Mouse (Mus musculus): ENCODE measurements at regions not wholly inside any gene's neighbourhood (a gene's known extent, or its start where the extent isn't known, plus 50 kb on each side); places are given as distances from the start of the nearest gene placed in this dataset.

GRCm38 (mm10) chr2:95575882-95576281 is 742.1 kb upstream of the Lrrc4c start:
- no peaks in the 10 kb centered on the region for H3K9me3 ChIP-seq (replicated peaks)
- no peak for DNase-seq (ENCODE audit: low spot score)
- H3K4me3 ChIP-seq: no peak overlapping the region
- no peaks in the 10 kb centered on the region for H3K4me1 ChIP-seq
- H3K36me3 ChIP-seq: no peaks in the 10 kb centered on the region
- H3K27me3 ChIP-seq (ENCODE audit: low read depth, poor library complexity, severe bottlenecking): no peaks in the 10 kb centered on the region
- WGBS: 93% methylated on average over 3 of the region's 3 CpGs
- no peak overlapping the region for H3K27ac ChIP-seq

DNA sequence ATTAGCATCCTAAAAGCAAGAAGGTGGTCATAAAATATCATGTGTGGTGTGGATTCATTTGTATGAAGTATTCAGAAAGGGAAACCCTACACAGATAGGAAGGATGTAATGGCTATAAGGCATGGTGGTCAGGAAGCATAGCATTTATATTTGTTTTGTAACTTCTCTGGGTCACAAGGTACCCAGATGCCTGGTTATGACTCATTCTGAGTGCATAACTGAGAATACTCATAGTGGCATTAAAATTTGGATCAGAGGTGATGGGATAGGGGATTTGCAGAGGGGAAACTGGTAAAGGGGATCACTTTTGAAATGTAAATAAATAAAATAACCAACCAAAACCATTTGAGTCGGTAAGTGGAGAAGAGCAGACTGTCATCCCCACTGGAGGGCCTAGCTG is 738.8 kb upstream of the Lrrc4c start:
- Histone ChIP-seq H3K4me1 (no peaks in the 10 kb centered on the region), H3K4me3 (no peak overlapping the region), H3K36me3 (no peaks in the 10 kb centered on the region), H3K27me3 (ENCODE audit: low read depth, poor library complexity, severe bottlenecking) (no peaks in the 10 kb centered on the region), H3K9me3 (replicated peaks) (no peaks in the 10 kb centered on the region), H3K27ac (no peak overlapping the region)
- DNase-seq (ENCODE audit: low spot score): no peak
- 90% methylated on average over 1 of the region's 1 CpGs for WGBS

- no peaks in the 10 kb centered on the region for H3K4me1 ChIP-seq
- H3K4me3 ChIP-seq: no peak overlapping the region
- H3K9me3 ChIP-seq (replicated peaks): no peaks in the 10 kb centered on the region
- DNase-seq (ENCODE audit: low spot score): no peak
- no peaks in the 10 kb centered on the region for H3K27me3 ChIP-seq (ENCODE audit: low read depth, poor library complexity, severe bottlenecking)
- peak overlapping the region; percentile 36; the same call in 1 of the 2 replicates for H3K27ac ChIP-seq
- H3K36me3 ChIP-seq: no peaks in the 10 kb centered on the region
These were observed 732.0 kb upstream of the Lrrc4c start for GRCm38 (mm10) chr2:95586002-95586401.

DNA sequence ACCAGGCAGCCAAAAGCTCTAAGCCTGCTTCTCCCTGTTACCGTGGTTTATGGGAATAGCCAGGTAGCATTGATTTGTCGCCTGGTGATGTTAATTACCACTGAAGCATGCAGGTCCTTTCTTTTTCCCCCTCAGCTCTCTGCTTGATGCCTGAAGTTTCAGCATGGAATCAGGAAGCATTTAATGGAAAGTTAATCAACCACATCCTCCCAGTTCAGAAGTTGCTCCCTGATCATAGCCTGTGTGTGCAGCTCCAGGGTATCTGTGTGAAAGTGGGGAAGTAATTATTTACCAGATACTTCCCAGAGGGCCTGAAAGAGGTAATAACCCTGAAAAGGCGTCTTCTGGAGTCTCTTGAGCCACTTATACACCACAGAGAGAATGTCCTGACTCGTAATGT is 730.9 kb upstream of the Lrrc4c start:
- peak; percentile 32 for DNase-seq (ENCODE audit: low spot score)
- 25% methylated on average over 4 of the region's 4 CpGs for WGBS

DNA sequence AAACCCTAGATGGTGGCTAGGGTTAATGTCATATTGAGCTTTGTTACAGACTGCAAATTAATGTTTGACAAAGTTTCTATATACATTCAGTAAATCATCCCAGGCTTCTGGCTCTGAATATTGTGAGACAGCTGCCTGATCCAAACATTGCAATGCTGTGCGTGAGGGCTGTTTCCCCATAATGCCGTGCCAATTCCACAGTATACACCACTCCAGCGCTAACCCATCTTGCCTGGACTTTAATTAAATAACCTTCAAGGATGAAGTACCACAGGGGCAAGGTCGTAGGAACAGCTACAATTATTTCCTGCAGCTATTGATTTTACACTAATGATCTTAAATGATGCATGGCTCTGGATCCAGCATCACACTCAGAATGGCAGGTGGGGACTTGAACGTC is 704.6 kb upstream of the Lrrc4c start:
- Histone ChIP-seq H3K27ac (no peak overlapping the region), H3K9me3 (replicated peaks) (no peaks in the 10 kb centered on the region), H3K4me1 (no peaks in the 10 kb centered on the region), H3K27me3 (ENCODE audit: low read depth, poor library complexity, severe bottlenecking) (no peaks in the 10 kb centered on the region), H3K36me3 (no peaks in the 10 kb centered on the region), H3K4me3 (no peak overlapping the region)
- no peak for DNase-seq (ENCODE audit: low spot score)
- WGBS: 77% methylated on average over 5 of the region's 5 CpGs

More for the DNA sequence above, 730.9 kb upstream of the Lrrc4c start:
- Histone ChIP-seq H3K27me3 (ENCODE audit: low read depth, poor library complexity, severe bottlenecking) (no peaks in the 10 kb centered on the region), H3K36me3 (no peaks in the 10 kb centered on the region), H3K27ac (no peak overlapping the region), H3K4me3 (no peak overlapping the region), H3K4me1 (no peaks in the 10 kb centered on the region), H3K9me3 (replicated peaks) (no peaks in the 10 kb centered on the region)

DNA sequence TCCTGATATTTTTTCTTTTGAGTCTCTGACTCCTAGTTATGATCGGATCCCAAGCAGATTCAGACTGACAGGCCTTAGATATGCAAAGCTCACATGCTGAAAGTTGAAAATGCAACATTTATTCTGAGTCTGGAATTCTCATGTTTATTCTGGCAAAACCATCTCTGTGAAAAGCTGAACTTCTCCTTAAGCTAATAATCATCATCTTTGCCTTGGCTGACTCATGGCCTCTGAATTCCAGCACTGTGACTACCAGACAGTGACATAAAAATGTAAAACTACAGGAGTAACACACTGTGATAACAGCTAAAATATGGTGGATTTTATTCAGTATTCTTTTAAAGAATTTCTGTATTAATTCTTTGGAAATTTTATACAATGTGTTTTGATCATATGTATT is 680.4 kb upstream of the Lrrc4c start:
- 88% methylated on average over 1 of the region's 1 CpGs for WGBS
- no peaks in the 10 kb centered on the region for H3K36me3 ChIP-seq
- no peak for DNase-seq (ENCODE audit: low spot score)
- H3K9me3 ChIP-seq (replicated peaks): no peaks in the 10 kb centered on the region
- H3K27ac ChIP-seq: no peak overlapping the region
- H3K27me3 ChIP-seq (ENCODE audit: low read depth, poor library complexity, severe bottlenecking): no peaks in the 10 kb centered on the region
- H3K4me1 ChIP-seq: no peaks in the 10 kb centered on the region
- no peak overlapping the region for H3K4me3 ChIP-seq

DNA sequence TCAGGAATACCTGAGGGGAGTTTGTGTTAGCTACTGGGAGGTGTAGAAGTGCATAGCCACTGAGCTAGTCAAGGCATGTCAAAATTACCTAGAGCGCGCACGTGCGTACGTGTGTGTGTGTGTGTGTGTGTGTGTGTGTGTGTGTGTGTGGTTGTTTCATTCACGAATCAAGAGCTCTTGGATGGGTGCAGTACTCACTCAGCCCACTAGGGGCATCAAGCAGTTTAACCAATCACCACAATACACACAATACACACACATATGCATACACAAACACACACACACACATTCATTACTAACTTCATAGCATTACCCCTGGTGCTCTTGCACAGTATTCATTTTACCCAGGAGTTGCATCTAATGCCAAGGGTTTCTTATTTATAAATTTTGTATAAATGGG is 643.6 kb upstream of the Lrrc4c start:
- no peaks in the 10 kb centered on the region for H3K36me3 ChIP-seq
- DNase-seq (ENCODE audit: low spot score): no peak
- 84% methylated on average over 6 of the region's 6 CpGs for WGBS
- H3K9me3 ChIP-seq (replicated peaks): no peaks in the 10 kb centered on the region
- no peak overlapping the region for H3K4me3 ChIP-seq
- H3K4me1 ChIP-seq: no peaks in the 10 kb centered on the region
- H3K27me3 ChIP-seq (ENCODE audit: low read depth, poor library complexity, severe bottlenecking): no peaks in the 10 kb centered on the region
- H3K27ac ChIP-seq: no peak overlapping the region

- H3K27me3 ChIP-seq (ENCODE audit: low read depth, poor library complexity, severe bottlenecking): no peaks in the 10 kb centered on the region
- H3K4me3 ChIP-seq: no peak overlapping the region
- no peaks in the 10 kb centered on the region for H3K4me1 ChIP-seq
- 93% methylated on average over 2 of the region's 2 CpGs for WGBS
- no peak for DNase-seq (ENCODE audit: low spot score)
- H3K27ac ChIP-seq: no peak overlapping the region
- H3K36me3 ChIP-seq: no peaks in the 10 kb centered on the region
- no peaks in the 10 kb centered on the region for H3K9me3 ChIP-seq (replicated peaks)
These were observed 602.6 kb upstream of the Lrrc4c start for GRCm38 (mm10) chr2:95715355-95715754.
